Mouse (Mus musculus) forebrain, embryonic 12.5 days (tissue): ENCODE measurements at regions not wholly inside any gene's neighbourhood (a gene's known extent, or its start where the extent isn't known, plus 50 kb on each side); places are given as distances from the start of the nearest gene placed in this dataset.

Source experiments
- ATAC-seq: fragments of 200-750 bp; cut with Nextera tagmentation; 2 replicates; pipeline ENCODE4 v1.8.0; 2017; ENCODE audit warnings: moderate TSS enrichment; ENCODE audit not compliant: low FRiP score
- H3K27ac ChIP-seq: fragments of 300-500 bp; sonication (generic); 2 replicates; pipeline ENCODE4 v1.5.1; 2016; ENCODE audit warnings: mild to moderate bottlenecking
- H3K27me3 ChIP-seq: fragments of 300-500 bp; sonication (generic); 2 replicates; pipeline ENCODE4 v1.6.1; 2016; ENCODE audit warnings: mild to moderate bottlenecking
- H3K36me3 ChIP-seq: fragments of 300-500 bp; sonication (generic); replicated peaks from 2 replicates; pipeline ENCODE4 v1.6.1; 2016; ENCODE audit warnings: mild to moderate bottlenecking
- H3K4me1 ChIP-seq: fragments of 300-500 bp; sonication (generic); 2 replicates; pipeline ENCODE4 v1.6.1; 2016
- H3K4me2 ChIP-seq: fragments of 300-500 bp; sonication (generic); 2 replicates; pipeline ENCODE4 v1.6.1; 2016; ENCODE audit warnings: mild to moderate bottlenecking, moderate library complexity
- H3K4me3 ChIP-seq: fragments of 300-500 bp; sonication (generic); replicated peaks from 2 replicates; pipeline ENCODE4 v1.5.1; 2016; ENCODE audit warnings: mild to moderate bottlenecking
- H3K9ac ChIP-seq: fragments of 300-500 bp; sonication (generic); 2 replicates; pipeline ENCODE4 v1.6.1; 2016; ENCODE audit warnings: mild to moderate bottlenecking
- H3K9me3 ChIP-seq: fragments of 300-500 bp; sonication (generic); 2 replicates; pipeline ENCODE4 v1.6.1; 2016
- WGBS: fragments of 180-500 bp; shearing (Covaris S2); methylation state at CpG from one replicate; pipeline ENCODE4 v1.1.7; 2016; 5-methylcytosine and 5-hydroxymethylcytosine counted together

- no peaks in the 10 kb centered on the region for H3K9me3 ChIP-seq
- 0 out of 2 replicates have a peak overlapping the region, but pooled peaks have one; percentile 27 for H3K27ac ChIP-seq
- no peak overlapping the region for H3K4me2 ChIP-seq
- peaks cover 34% of the 10 kb centered on the region; the same call in 1 of the 2 replicates for H3K27me3 ChIP-seq
- H3K9ac ChIP-seq: no peak overlapping the region
- H3K4me1 ChIP-seq: peaks cover 11% of the 10 kb centered on the region
- no peaks in the 10 kb centered on the region for H3K36me3 ChIP-seq
- no peak overlapping the region for H3K4me3 ChIP-seq
- WGBS: 77% methylated on average over 7 of the region's 7 CpGs
- no peak for ATAC-seq
Measured at GRCm38 (mm10) chr12:12715956-12716669, 225.6 kb downstream of the Mycn start.

GRCm38 (mm10) chr12:12715528-12715927, 226.2 kb downstream of the Mycn start:
- peaks cover 28% of the 10 kb centered on the region; the same call in 1 of the 2 replicates for H3K27me3 ChIP-seq
- H3K4me3 ChIP-seq: no peak overlapping the region
- no peak overlapping the region for H3K27ac ChIP-seq
- H3K4me1 ChIP-seq: peaks cover 17% of the 10 kb centered on the region
- no peak for ATAC-seq
- no peak overlapping the region for H3K4me2 ChIP-seq
- H3K9me3 ChIP-seq: no peaks in the 10 kb centered on the region
- 78% methylated on average over 4 of the region's 4 CpGs for WGBS
- no peaks in the 10 kb centered on the region for H3K36me3 ChIP-seq
- H3K9ac ChIP-seq: no peak overlapping the region

GRCm38 (mm10) chr12:12710184-12710609, 231.5 kb downstream of the Mycn start:
- Histone ChIP-seq H3K4me1 (peaks cover 31% of the 10 kb centered on the region), H3K27ac (peak overlapping the region; percentile 43; the same call in 1 of the 2 replicates), H3K4me3 (no peak overlapping the region), H3K9ac (no peak overlapping the region), H3K4me2 (0 out of 2 replicates have a peak overlapping the region, but pooled peaks have one; percentile 0), H3K27me3 (peaks cover 7% of the 10 kb centered on the region; the same call in 1 of the 2 replicates), H3K36me3 (no peaks in the 10 kb centered on the region), H3K9me3 (peaks cover 6% of the 10 kb centered on the region; the same call in 1 of the 2 replicates)
- 11% methylated on average over 6 of the region's 6 CpGs for WGBS
- peak; percentile 73 for ATAC-seq

GRCm38 (mm10) chr12:12708954-12709523, 232.7 kb downstream of the Mycn start:
- WGBS: 2% methylated on average over 14 of the region's 14 CpGs
- peaks cover 4% of the 10 kb centered on the region; the same call in 1 of the 2 replicates for H3K27me3 ChIP-seq
- H3K9ac ChIP-seq: no peak overlapping the region
- peaks cover 31% of the 10 kb centered on the region for H3K4me1 ChIP-seq
- no peaks in the 10 kb centered on the region for H3K36me3 ChIP-seq
- no peak for ATAC-seq
- no peak overlapping the region for H3K4me3 ChIP-seq
- peak overlapping the region; percentile 31 for H3K4me2 ChIP-seq
- H3K9me3 ChIP-seq: peaks cover 6% of the 10 kb centered on the region; the same call in 1 of the 2 replicates
- H3K27ac ChIP-seq: peak overlapping the region; percentile 79

GRCm38 (mm10) chr12:12706326-12706920, 235.3 kb downstream of the Mycn start:
- peaks cover 4% of the 10 kb centered on the region; the same call in 1 of the 2 replicates for H3K27me3 ChIP-seq
- H3K4me1 ChIP-seq: peaks cover 31% of the 10 kb centered on the region
- no peak overlapping the region for H3K4me3 ChIP-seq
- 74% methylated on average over 14 of the region's 14 CpGs for WGBS
- H3K27ac ChIP-seq: no peak overlapping the region
- no peaks in the 10 kb centered on the region for H3K36me3 ChIP-seq
- H3K9ac ChIP-seq: no peak overlapping the region
- H3K4me2 ChIP-seq: no peak overlapping the region
- ATAC-seq: no peak
- peaks cover 6% of the 10 kb centered on the region; the same call in 1 of the 2 replicates for H3K9me3 ChIP-seq

GRCm38 (mm10) chr12:12701735-12702134, 240.0 kb downstream of the Mycn start:
- WGBS: 69% methylated on average over 3 of the region's 3 CpGs
- Histone ChIP-seq H3K4me2 (no peak overlapping the region), H3K4me3 (no peak overlapping the region), H3K9ac (no peak overlapping the region), H3K36me3 (no peaks in the 10 kb centered on the region), H3K9me3 (no peaks in the 10 kb centered on the region), H3K27ac (no peak overlapping the region), H3K27me3 (peaks cover 4% of the 10 kb centered on the region; the same call in 1 of the 2 replicates), H3K4me1 (no peaks in the 10 kb centered on the region)
- no peak for ATAC-seq

GRCm38 (mm10) chr12:12701060-12701667, 240.6 kb downstream of the Mycn start:
- H3K4me2 ChIP-seq: no peak overlapping the region
- H3K9me3 ChIP-seq: no peaks in the 10 kb centered on the region
- no peak overlapping the region for H3K4me3 ChIP-seq
- whole genome bisulfite sequencing: 76% methylated on average over 7 of the region's 7 CpGs
- no peaks in the 10 kb centered on the region for H3K4me1 ChIP-seq
- no peak for ATAC-seq
- H3K36me3 ChIP-seq: no peaks in the 10 kb centered on the region
- H3K27me3 ChIP-seq: peaks cover 4% of the 10 kb centered on the region; the same call in 1 of the 2 replicates
- no peak overlapping the region for H3K27ac ChIP-seq
- no peak overlapping the region for H3K9ac ChIP-seq

- WGBS: 5% methylated on average over 29 of the region's 29 CpGs
- H3K27me3 ChIP-seq: peaks cover 17% of the 10 kb centered on the region
- H3K4me2 ChIP-seq: peak overlapping the region; percentile 31
- H3K4me3 ChIP-seq: no peak overlapping the region
- no peak overlapping the region for H3K9ac ChIP-seq
- H3K9me3 ChIP-seq: no peaks in the 10 kb centered on the region
- H3K27ac ChIP-seq: 0 out of 2 replicates have a peak overlapping the region, but pooled peaks have one; percentile 8
- peak; percentile 52; the same call in 1 of the 2 replicates for ATAC-seq
- peaks cover 21% of the 10 kb centered on the region for H3K4me1 ChIP-seq
- H3K36me3 ChIP-seq: no peaks in the 10 kb centered on the region
Measured at GRCm38 (mm10) chr12:12693838-12694777, 247.6 kb downstream of the Mycn start.

- H3K4me1 ChIP-seq: peaks cover 26% of the 10 kb centered on the region
- peaks cover 19% of the 10 kb centered on the region for H3K27me3 ChIP-seq
- H3K9me3 ChIP-seq: no peaks in the 10 kb centered on the region
- no peak overlapping the region for H3K4me3 ChIP-seq
- H3K27ac ChIP-seq: no peak overlapping the region
- H3K4me2 ChIP-seq: no peak overlapping the region
- WGBS: 90% methylated on average over 2 of the region's 2 CpGs
- H3K36me3 ChIP-seq: no peaks in the 10 kb centered on the region
- no peak overlapping the region for H3K9ac ChIP-seq
- no peak for ATAC-seq
Measured at GRCm38 (mm10) chr12:12687376-12687775, 254.3 kb downstream of the Mycn start.

- H3K4me2 ChIP-seq: peak overlapping the region; percentile 28
Measured at GRCm38 (mm10) chr12:12685217-12685522, 256.5 kb downstream of the Mycn start.

GRCm38 (mm10) chr12:12684481-12685216, 257.1 kb downstream of the Mycn start:
- Histone ChIP-seq H3K4me3 (no peak overlapping the region), H3K9ac (0 out of 2 replicates have a peak overlapping the region, but pooled peaks have one; percentile 14), H3K4me2 (peak overlapping the region; percentile 28), H3K27me3 (peaks cover 8% of the 10 kb centered on the region; the same call in 1 of the 2 replicates), H3K36me3 (no peaks in the 10 kb centered on the region), H3K9me3 (no peaks in the 10 kb centered on the region), H3K4me1 (peaks cover 50% of the 10 kb centered on the region), H3K27ac (peak overlapping the region; percentile 86)
- ATAC-seq: peak; percentile 72
- 11% methylated on average over 16 of the region's 16 CpGs for WGBS

More at GRCm38 (mm10) chr12:12685217-12685522, 256.5 kb downstream of the Mycn start:
- H3K4me3 ChIP-seq: no peak overlapping the region
- H3K27ac ChIP-seq: peak overlapping the region; percentile 86
- no peak for ATAC-seq
- no peaks in the 10 kb centered on the region for H3K9me3 ChIP-seq
- peaks cover 14% of the 10 kb centered on the region for H3K27me3 ChIP-seq
- H3K36me3 ChIP-seq: no peaks in the 10 kb centered on the region
- 45% methylated on average over 7 of the region's 7 CpGs for WGBS
- H3K9ac ChIP-seq: 0 out of 2 replicates have a peak overlapping the region, but pooled peaks have one; percentile 14
- peaks cover 45% of the 10 kb centered on the region for H3K4me1 ChIP-seq
